Mouse (Mus musculus) spleen, adult 2 months (tissue): ENCODE results near the gene Nrp2.

Experiments
- CTCF ChIP-seq: fragments of 200-500 bp; IDR thresholded peaks from 2 replicates; pipeline ENCODE4 v1.5.1; 2011; ENCODE audit warnings: mild to moderate bottlenecking, inconsistent platforms; ENCODE audit not compliant: insufficient read depth, insufficient read length, insufficient replicate concordance; ENCODE audit errors: extremely low read depth
- POLR2A ChIP-seq: fragments of 200-500 bp; IDR thresholded peaks from 2 replicates; pipeline ENCODE4 v1.6.1; 2011; ENCODE audit warnings: low read depth, low read length, inconsistent platforms

- peak; percentile 26; the same call in 1 of the 2 replicates for TF ChIP-seq CTCF
- no peak for TF ChIP-seq POLR2A
Observed at GRCm38 (mm10) chr1:62701065-62701921, 1.8 kb upstream of the Nrp2 start.
